Mouse (Mus musculus): ENCODE measurements around the gene Cox11.

The Cox11 gene

DNA sequence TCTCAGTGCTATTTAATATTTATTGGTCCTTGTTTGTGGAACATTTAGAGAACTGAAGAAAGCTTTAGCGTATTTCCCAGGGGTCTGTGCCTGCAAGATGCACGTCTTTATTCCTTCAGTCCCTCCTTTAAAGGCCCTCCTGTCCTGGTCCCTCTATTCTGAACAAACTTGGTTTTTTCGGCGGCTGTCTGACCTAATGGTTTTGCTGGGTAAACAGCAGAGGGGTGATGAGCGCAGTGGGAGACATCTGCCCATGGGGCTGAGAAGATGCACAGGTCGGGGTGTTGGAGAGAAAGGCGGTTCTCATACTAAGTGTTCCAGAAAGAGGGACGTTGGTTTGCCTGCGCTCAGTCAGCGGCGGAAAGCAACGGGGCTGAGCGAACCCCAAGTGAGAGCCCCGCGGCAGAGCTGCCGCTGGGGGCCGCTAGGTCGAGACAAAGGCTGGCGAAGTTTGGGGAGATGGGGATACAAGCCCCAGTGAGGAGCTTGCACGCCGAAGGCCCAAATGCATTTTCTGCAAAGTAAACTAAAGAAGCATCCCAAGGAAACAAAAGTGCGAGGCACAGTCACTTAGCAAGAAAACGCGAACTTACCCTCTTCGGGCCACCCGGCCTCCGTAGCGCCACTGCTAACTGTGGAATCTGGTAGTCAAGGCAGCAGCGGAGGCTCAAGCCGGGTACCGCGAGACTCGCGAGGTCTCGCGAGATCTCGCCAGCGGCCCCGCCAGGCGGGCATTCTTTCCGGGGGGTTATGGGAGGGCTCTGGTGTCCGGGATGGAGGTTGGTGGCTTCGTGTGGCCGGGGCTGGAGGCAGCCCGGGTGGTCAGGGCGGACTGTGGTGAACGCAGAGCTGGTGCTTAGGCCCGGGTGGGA lies at the start of gene Cox11, which contains the start of gene Stxbp4:
Gene Cox11 (plus strand): TSS at position 734 of the 872 bp plus-strand sequence.
Gene Stxbp4 (minus strand): TSS at position 645 of the 872 bp plus-strand sequence.
- under 1% methylated on average over 48 of the region's 48 CpGs for WGBS

DNA sequence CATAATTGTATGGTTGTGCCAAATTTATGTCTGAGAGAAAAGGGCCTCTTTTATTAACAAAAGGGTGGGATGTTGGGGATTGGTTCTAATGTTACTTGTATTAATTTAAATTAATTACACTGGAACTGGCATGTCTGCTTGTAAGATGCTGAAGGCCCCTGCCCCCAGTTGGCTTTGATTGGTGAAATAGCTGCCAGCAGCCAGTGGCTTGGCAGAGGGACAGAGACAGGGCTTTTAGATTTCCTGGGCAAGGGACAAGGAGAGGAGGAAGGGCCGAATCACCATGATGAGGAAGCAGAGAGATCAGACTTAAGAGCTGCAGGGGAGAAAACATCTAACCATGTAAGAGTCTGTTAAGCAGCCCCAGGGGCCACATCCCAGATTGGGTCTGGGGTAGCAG lies 47.0 kb upstream of the Cox11 start:
- 59% methylated on average over 1 of the region's 1 CpGs for WGBS

DNA sequence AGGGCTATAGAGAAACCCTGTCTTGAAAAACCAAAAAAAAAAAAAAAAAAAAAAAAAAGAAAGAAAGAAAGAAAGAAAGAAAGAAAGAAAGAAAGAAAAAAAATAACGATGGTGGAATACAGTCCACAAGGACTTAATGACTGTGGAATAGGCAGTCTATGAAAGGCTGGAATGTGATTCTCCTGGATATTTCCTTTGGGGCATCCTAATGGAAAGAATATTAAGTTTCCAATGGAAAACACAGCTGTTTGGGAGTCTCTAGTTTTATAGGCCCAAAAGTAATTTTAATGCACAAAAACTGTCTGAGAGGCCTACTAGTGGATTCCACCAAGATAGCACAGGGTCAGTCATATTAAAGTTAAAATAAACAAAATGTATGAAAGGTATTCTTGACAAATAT lies 42.1 kb upstream of the Cox11 start:
- WGBS = 81% methylated on average over 1 of the region's 1 CpGs

GRCm38 (mm10) chr11:90603066-90603465 lies 34.9 kb upstream of the Cox11 start:
- WGBS = 96% methylated on average over 2 of the region's 2 CpGs

DNA sequence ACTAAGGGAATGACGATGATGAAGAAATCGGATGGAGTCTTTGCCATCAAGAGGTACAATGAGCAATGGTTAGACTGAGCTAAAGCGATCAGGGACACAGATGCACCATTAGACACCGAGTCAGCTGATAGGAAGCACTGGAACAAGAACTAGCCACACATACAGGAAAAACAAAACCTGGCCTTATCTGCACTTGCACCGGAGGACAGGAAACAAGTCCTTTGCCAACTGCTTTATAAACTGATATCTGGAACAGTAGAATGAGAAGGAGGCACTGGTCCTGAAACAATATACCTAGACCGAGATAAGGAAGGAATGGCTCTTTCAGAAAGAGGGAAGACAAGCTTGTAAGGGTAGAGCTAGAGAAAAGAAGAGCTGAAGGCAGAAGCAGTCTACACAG lies 23.2 kb upstream of the Cox11 start:
- 76% methylated on average over 6 of the region's 6 CpGs for WGBS

- WGBS = 91% methylated on average over 12 of the region's 12 CpGs
Measured at GRCm38 (mm10) chr11:90622044-90622443, 15.9 kb upstream of the Cox11 start.

- WGBS = 64% methylated on average over 7 of the region's 7 CpGs
Measured at GRCm38 (mm10) chr11:90622500-90622899, 15.5 kb upstream of the Cox11 start.

- 40% methylated on average over 6 of the region's 6 CpGs for WGBS
Measured at GRCm38 (mm10) chr11:90623477-90623876, 14.5 kb upstream of the Cox11 start.

- 65% methylated on average over 1 of the region's 1 CpGs for WGBS
Measured at GRCm38 (mm10) chr11:90625174-90625573, 12.8 kb upstream of the Cox11 start.

DNA sequence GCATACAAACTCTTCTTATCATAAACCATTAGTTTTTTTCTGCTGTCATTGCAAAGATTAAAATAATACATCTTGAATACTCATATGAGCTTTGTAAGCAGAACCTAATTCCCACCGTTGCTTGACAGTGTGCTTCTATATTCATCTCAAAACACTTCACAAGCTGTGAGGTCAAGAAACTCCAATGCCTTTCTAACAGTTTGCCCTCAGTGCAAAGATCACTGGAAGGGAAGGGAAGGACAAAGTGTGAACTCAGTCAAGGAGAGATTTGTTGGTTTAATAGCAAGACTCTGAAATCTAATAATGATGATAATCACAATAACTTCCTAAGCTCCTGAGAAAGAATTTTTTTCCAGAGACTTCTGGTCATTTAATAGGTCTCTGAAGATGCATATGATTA lies 10.2 kb upstream of the Cox11 start:
- 59% methylated on average over 1 of the region's 1 CpGs for WGBS

GRCm38 (mm10) chr11:90632480-90632879 lies 5.5 kb upstream of the Cox11 start:
- 81% methylated on average over 2 of the region's 2 CpGs for WGBS

- WGBS = 87% methylated on average over 3 of the region's 3 CpGs
Measured at GRCm38 (mm10) chr11:90634661-90635060, 3.3 kb upstream of the Cox11 start.

GRCm38 (mm10) chr11:90638312-90638830 lies 398 bp downstream of the Cox11 start:
- whole genome bisulfite sequencing = under 1% methylated on average over 54 of the region's 54 CpGs

GRCm38 (mm10) chr11:90649777-90650176 lies 11.8 kb downstream of the Cox11 start:
- 66% methylated on average over 6 of the region's 6 CpGs for WGBS

DNA sequence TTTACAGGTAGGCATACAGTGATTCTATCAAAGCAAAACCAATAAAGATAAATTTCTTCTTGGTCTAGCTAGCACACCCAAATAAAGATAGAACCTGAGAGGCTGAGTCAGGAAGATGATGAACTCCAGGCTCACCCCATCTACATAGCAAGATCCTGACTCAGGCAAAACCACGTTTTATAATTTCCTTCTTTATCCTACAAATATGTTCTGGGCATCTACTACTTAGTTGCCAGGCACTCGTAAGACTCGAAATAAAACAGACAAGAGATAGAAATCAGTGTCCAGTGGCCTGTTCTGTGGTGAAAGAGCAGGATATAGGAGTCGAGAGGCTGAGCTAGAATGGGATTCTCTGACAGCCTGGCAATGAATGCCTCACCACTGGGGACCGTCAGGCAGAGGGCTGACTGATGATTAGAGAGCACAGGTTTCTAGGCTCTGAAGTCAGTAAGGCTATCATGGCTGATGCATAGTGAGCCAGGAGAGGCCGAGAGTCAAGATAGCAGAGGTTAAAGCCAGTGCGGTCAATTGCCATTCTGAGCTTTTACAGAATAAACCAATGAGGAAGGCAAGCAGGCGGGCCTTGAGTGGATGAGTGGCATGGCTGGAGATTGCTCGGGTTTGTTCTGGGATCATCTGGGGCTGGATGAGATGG lies 12.4 kb downstream of the Cox11 start:
- WGBS = 85% methylated on average over 9 of the region's 9 CpGs

GRCm38 (mm10) chr11:90652603-90653002 lies 14.6 kb downstream of the Cox11 start:
- 73% methylated on average over 4 of the region's 4 CpGs for WGBS

- WGBS = 87% methylated on average over 12 of the region's 12 CpGs
Measured at GRCm38 (mm10) chr11:90657527-90657926, 19.6 kb downstream of the Cox11 start.

- 88% methylated on average over 4 of the region's 4 CpGs for WGBS
Measured at GRCm38 (mm10) chr11:90660662-90661061, 22.7 kb downstream of the Cox11 start.

GRCm38 (mm10) chr11:90663052-90663451 lies 25.1 kb downstream of the Cox11 start:
- 81% methylated on average over 3 of the region's 3 CpGs for WGBS

DNA sequence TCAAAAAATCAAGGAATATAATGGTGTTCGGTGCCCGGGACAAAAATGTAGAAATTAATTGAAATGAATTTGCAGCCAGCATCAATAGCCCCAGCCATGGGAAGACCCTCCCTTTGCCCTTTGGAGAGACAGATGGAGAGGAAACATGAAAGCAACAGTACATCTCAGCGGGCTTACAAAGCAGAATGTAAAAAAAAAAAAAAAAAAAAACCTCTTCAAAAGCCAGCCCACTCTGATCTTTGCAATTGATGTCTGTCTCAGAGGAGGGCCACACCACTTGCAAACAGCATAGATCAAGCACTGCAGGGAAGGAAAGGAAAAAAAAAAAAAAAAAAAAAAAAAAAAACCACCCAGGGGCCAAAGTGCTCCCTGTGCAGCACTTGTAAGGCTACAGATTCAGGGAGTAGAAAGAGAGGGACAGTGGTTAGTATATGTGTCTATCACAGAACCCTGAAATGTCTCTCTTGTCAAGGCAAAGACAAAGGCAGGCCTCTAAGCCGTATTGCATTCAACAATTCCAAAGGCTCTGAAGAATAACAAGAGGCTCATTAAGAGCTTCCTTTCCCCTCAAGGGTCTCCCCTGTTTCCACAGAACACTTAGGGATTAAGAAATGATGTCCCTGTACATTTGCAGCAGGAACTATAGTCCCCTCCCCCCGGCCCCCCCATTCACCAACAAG lies 25.8 kb downstream of the Cox11 start:
- WGBS = 53% methylated on average over 5 of the region's 5 CpGs

- 46% methylated on average over 8 of the region's 8 CpGs for WGBS
Measured at GRCm38 (mm10) chr11:90664345-90664986, 26.5 kb downstream of the Cox11 start.

GRCm38 (mm10) chr11:90665161-90665560 lies 27.2 kb downstream of the Cox11 start:
- WGBS = 49% methylated on average over 6 of the region's 6 CpGs

Data from cerebral cortex, adult 2 months (tissue).